Mouse (Mus musculus) liver, postnatal 0 days (tissue): ENCODE measurements around the gene Adam12. TPM values are rescaled to one million over a fixed set of nuclear protein-coding genes. Genes with fewer than 3 reads are reported as not detected.
"Not testable (repeated sequence)": the region's sequence is repeated elsewhere in the genome, so short reads cannot be mapped to it uniquely, and the experiment has no call there.

Experiments used
- ATAC-seq: fragments of 200-750 bp; cut with Nextera tagmentation; 2 replicates; pipeline ENCODE4 v1.8.0; 2017; ENCODE audit warnings: mild to moderate bottlenecking, moderate library complexity
- DNase-seq: peaks from one replicate; pipeline ENCODE4 v3.0.0-alpha.2; 2016
- H3K27ac ChIP-seq: fragments of 300-500 bp; sonication (generic); 2 replicates; pipeline ENCODE4 v1.5.1; 2014; ENCODE audit warnings: antibody characterized with exemption, moderate library complexity, mild to moderate bottlenecking, low read depth
- H3K27me3 ChIP-seq: fragments of 300-500 bp; sonication (generic); 2 replicates; pipeline ENCODE4 v1.6.1; 2014; ENCODE audit warnings: low read length, control low read depth, mixed read lengths; ENCODE audit not compliant: insufficient read depth
- H3K36me3 ChIP-seq: fragments of 300-500 bp; sonication (generic); replicated peaks from 2 replicates; pipeline ENCODE4 v1.6.1; 2014; ENCODE audit warnings: mild to moderate bottlenecking, control low read depth, low read length, moderate library complexity, mixed read lengths; ENCODE audit not compliant: insufficient read depth
- H3K4me1 ChIP-seq: fragments of 300-500 bp; sonication (generic); 2 replicates; pipeline ENCODE4 v1.6.1; 2014; ENCODE audit warnings: antibody characterized with exemption, mild to moderate bottlenecking, control low read depth; ENCODE audit not compliant: insufficient read depth
- H3K4me2 ChIP-seq: fragments of 300-500 bp; sonication (generic); 2 replicates; pipeline ENCODE4 v1.6.1; 2014; ENCODE audit warnings: low read depth, mild to moderate bottlenecking, low read length, moderate library complexity, mixed read lengths
- H3K4me3 ChIP-seq: fragments of 300-500 bp; sonication (generic); 2 replicates; pipeline ENCODE4 v1.5.1; 2014; ENCODE audit warnings: low read depth, low read length
- H3K9ac ChIP-seq: fragments of 300-500 bp; sonication (generic); replicated peaks from 2 replicates; pipeline ENCODE4 v1.6.1; 2014; ENCODE audit warnings: mild to moderate bottlenecking, moderate library complexity
- H3K9me3 ChIP-seq: fragments of 300-500 bp; sonication (generic); 2 replicates; pipeline ENCODE4 v1.6.1; 2016; ENCODE audit warnings: mild to moderate bottlenecking, control low read depth, low read length, mixed read lengths
- CTCF ChIP-seq: sonication (generic); IDR thresholded peaks from 2 replicates; pipeline ENCODE4 v1.5.1; 2016; ENCODE audit warnings: antibody characterized with exemption, low read depth
- EP300 ChIP-seq: IDR thresholded peaks from 2 replicates; pipeline ENCODE4 v1.6.1; 2016; ENCODE audit warnings: antibody characterized with exemption, low read depth, mild to moderate bottlenecking
- WGBS: fragments of 180-500 bp; shearing (Covaris S2); extraction: QIAGEN DNeasy Blood & Tissue Kit; methylation state at CpG from one replicate; pipeline ENCODE4 v1.1.7; 2014; ENCODE audit not compliant: insufficient replicate concordance; 5-methylcytosine and 5-hydroxymethylcytosine counted together
- polyA plus RNA-seq: library from polyadenylated mRNA; unstranded; fragments of >200 nt; fragmentation: Nextera tagmentation; extraction: Ambion mirVana; gene quantifications from 2 replicates; pipeline ENCODE4 v1.2.1, GENCODE M21; 2015

Gene Adam12
- polyA plus RNA-seq, 1 experiment from 2014 or later = 0.93 TPM

DNA sequence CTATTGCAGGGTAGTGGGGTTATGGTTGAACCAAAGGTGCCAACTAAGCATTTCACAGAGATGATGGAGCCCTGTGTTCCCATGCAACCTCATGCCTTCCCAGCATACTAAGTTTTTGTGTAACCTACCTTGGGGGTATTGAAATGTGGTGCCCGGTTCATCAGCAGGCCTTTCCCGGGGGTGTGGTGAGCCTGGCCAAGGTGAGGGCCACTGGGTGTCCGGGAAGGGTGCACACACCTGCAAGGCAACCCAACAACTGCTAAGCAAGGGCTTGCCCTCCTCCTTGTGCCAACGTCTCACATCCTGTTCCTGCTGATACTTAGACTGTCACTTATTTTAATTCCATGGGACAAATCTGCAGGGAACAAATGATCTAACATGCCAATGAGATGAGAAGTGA, 323.0 kb downstream of the Adam12 start:
- 70% methylated on average over 4 of the region's 4 CpGs for WGBS
- no peaks in the 10 kb centered on the region for H3K36me3 ChIP-seq
- H3K4me1 ChIP-seq = no peaks in the 10 kb centered on the region
- ATAC-seq (no peak), DNase-seq (no peak)
- H3K9ac ChIP-seq = no peak overlapping the region
- TF ChIP-seq EP300 (no peak), CTCF (no peak)
- no peak overlapping the region for H3K4me3 ChIP-seq
- H3K27me3 ChIP-seq = no peaks in the 10 kb centered on the region
- no peaks in the 10 kb centered on the region for H3K9me3 ChIP-seq
- H3K4me2 ChIP-seq = no peak overlapping the region
- H3K27ac ChIP-seq = no peak overlapping the region

GRCm38 (mm10) chr7:133899391-133899790, 332.6 kb downstream of the Adam12 start:
- Histone ChIP-seq H3K9me3 (no peaks in the 10 kb centered on the region), H3K27ac (no peak overlapping the region), H3K4me3 (no peak overlapping the region), H3K4me2 (no peak overlapping the region), H3K9ac (no peak overlapping the region), H3K4me1 (no peaks in the 10 kb centered on the region), H3K27me3 (no peaks in the 10 kb centered on the region), H3K36me3 (no peaks in the 10 kb centered on the region)
- DNase-seq (no peak), ATAC-seq (no peak)
- 61% methylated on average over 4 of the region's 4 CpGs for WGBS
- TF ChIP-seq CTCF (no peak), EP300 (no peak)

DNA sequence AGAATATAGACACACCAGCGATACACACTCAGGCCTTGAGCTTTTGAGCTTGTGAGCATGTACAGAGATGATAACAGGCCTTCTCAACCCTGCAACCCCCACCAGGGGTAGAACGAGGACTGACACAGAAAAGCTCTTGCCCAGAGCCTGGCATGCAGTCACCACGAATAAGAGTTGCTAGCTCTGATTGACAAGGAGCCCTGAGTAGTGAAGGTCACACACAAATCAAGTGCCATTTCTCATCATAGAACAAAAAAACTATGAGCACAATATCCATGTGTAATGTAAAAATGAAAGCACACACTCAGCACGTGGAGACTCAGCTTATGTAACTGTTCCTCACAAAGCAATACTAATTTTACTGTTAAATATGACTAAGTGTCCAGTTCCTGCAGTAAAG, 340.1 kb downstream of the Adam12 start:
- TF ChIP-seq CTCF = no peak
- TF ChIP-seq EP300 = no peak
- H3K27ac ChIP-seq = no peak overlapping the region
- no peak overlapping the region for H3K9ac ChIP-seq
- no peaks in the 10 kb centered on the region for H3K4me1 ChIP-seq
- no peaks in the 10 kb centered on the region for H3K36me3 ChIP-seq
- H3K4me3 ChIP-seq = no peak overlapping the region
- H3K9me3 ChIP-seq = no peaks in the 10 kb centered on the region
- no peak for ATAC-seq
- WGBS = 55% methylated on average over 4 of the region's 4 CpGs
- no peaks in the 10 kb centered on the region for H3K27me3 ChIP-seq
- H3K4me2 ChIP-seq = no peak overlapping the region
- DNase-seq = no peak

GRCm38 (mm10) chr7:133891298-133891697, 340.6 kb downstream of the Adam12 start:
- ATAC-seq (no peak), DNase-seq (no peak)
- no peak overlapping the region for H3K9ac ChIP-seq
- no peak overlapping the region for H3K4me2 ChIP-seq
- H3K9me3 ChIP-seq = no peaks in the 10 kb centered on the region
- WGBS = 74% methylated on average over 9 of the region's 9 CpGs
- TF ChIP-seq CTCF = no peak
- TF ChIP-seq EP300 = no peak
- no peak overlapping the region for H3K4me3 ChIP-seq
- H3K4me1 ChIP-seq = no peaks in the 10 kb centered on the region
- no peaks in the 10 kb centered on the region for H3K36me3 ChIP-seq
- H3K27me3 ChIP-seq = no peaks in the 10 kb centered on the region
- no peak overlapping the region for H3K27ac ChIP-seq

GRCm38 (mm10) chr7:133889986-133890385, 342.0 kb downstream of the Adam12 start:
- H3K4me3 ChIP-seq = no peak overlapping the region
- no peaks in the 10 kb centered on the region for H3K4me1 ChIP-seq
- no peak overlapping the region for H3K9ac ChIP-seq
- H3K36me3 ChIP-seq = no peaks in the 10 kb centered on the region
- H3K27ac ChIP-seq = no peak overlapping the region
- 79% methylated on average over 4 of the region's 4 CpGs for WGBS
- no peaks in the 10 kb centered on the region for H3K9me3 ChIP-seq
- ATAC-seq (no peak), DNase-seq (no peak)
- H3K4me2 ChIP-seq = no peak overlapping the region
- no peaks in the 10 kb centered on the region for H3K27me3 ChIP-seq
- TF ChIP-seq CTCF (no peak), EP300 (no peak)

DNA sequence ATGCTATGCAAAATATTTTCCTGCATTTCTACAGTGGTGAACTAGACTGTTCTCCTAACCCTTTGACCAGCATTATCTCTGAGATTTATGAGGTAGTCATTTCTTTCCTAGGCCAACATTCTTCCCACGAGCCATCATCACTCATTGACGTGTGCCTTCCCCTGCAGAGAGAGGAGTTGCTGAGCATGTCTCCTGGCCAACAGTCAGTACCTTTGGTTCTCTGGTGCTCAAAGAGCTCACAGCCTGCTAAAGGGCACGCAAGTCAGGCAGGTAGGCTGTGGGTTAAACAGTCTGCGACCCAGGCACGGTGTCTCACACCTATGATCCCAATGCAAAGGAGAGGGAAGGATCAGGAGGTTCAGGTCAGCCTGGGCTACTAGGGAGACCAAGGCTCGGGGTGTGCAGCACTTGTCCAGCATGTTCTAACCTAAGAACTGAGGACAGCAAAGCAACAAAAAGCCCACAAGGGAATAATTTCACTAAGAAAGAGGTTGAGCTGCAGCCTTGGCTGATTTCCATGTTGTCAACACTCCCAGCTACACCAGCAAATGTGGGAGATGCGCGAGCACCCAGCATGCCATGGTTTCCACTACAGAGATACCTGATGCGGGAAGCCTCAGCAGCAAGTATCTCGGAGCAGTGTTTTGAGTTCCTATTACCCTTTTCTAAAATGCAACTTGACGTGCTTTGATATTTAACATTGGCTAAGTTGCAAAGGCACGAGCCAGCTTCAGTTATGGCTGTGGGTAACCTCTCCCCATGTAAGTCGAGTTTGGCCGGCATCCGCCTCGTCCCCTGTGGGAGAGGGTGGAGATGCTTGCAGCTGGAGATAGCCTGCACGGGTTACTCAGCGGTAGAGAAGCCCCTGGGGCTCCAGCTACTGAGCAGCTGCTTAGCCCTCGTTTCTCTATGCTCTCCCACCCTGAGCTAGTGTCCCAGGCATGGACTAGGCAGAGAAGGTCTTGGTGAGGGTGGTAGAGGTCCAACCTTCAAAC, 342.7 kb downstream of the Adam12 start:
- Histone ChIP-seq H3K36me3 (no peaks in the 10 kb centered on the region), H3K4me1 (no peaks in the 10 kb centered on the region), H3K9ac (no peak overlapping the region), H3K27me3 (no peaks in the 10 kb centered on the region), H3K4me3 (no peak overlapping the region), H3K27ac (no peak overlapping the region), H3K4me2 (no peak overlapping the region), H3K9me3 (no peaks in the 10 kb centered on the region)
- ATAC-seq (no peak), DNase-seq (no peak)
- WGBS = 78% methylated on average over 19 of the region's 19 CpGs
- TF ChIP-seq CTCF (no peak), EP300 (no peak)

GRCm38 (mm10) chr7:133884759-133885431, 347.1 kb downstream of the Adam12 start:
- H3K36me3 ChIP-seq, H3K9me3 ChIP-seq, H3K4me1 ChIP-seq, H3K4me2 ChIP-seq, H3K27ac ChIP-seq, DNase-seq, H3K9ac ChIP-seq, H3K27me3 ChIP-seq, ATAC-seq, H3K4me3 ChIP-seq: not testable (repeated sequence)
- WGBS = 67% methylated on average over 5 of the region's 9 CpGs
